19 mouse cellular contexts compared by ENCODE assay signal in genomic region chr2:168776238-168776637, GRCm38 (mm10). TPM values are rescaled to one million over a fixed set of nuclear protein-coding genes. Genes with fewer than 3 reads are reported as not detected.
DNase-seq lines count a peak whose midpoint lies in the region; ATAC-seq and TF ChIP-seq lines count a peak whose summit lies in the region.
"Had no signal": no experiment of that assay in that cellular context is flagged by ENCODE, and none has a peak within 500 bp of the region (broad histone marks: within the 10 kb centered on the region; RNA-seq: fewer than 3 reads in every experiment).

No protein-coding gene starts in this region.

- peaks cover 8 to 12% of the 10 kb centered on the region in 2 experiments; a peak in 3 of 4 replicates for H3K4me1 ChIP-seq in ES-E14 (ENCODE audit: control insufficient read depth in 2 of 2, insufficient read depth in 2 of 2, low read length in 2 of 2, poor library complexity in 1 of 2)
- no peaks in the 10 kb centered on the region for H3K4me1 ChIP-seq in liver, embryonic 12.5 days
- no peaks in the 10 kb centered on the region for H3K4me1 ChIP-seq in liver, embryonic 16.5 days (ENCODE audit: control insufficient read depth, low read depth, low read length)

- no peak overlapping the region for H3K4me3 ChIP-seq in ES-E14 (ENCODE audit: insufficient read depth in 1 of 2, low read depth in 1 of 2, low read length in 2 of 2, poor library complexity in 1 of 2, severe bottlenecking in 1 of 2)
- H3K4me3 ChIP-seq in liver, embryonic 12.5 days = no peak overlapping the region
- H3K4me3 ChIP-seq in liver, embryonic 16.5 days (ENCODE audit: low read depth, low read length) = no peak overlapping the region
- H3K4me3 ChIP-seq: embryonic facial prominence, embryonic 10.5 days; forebrain, embryonic 15.5 days; heart, embryonic 10.5 days had no signal

- 44% methylated on average over 3 of the region's 3 CpGs for WGBS in liver, embryonic 12.5 days (ENCODE audit: insufficient replicate concordance)
- 35% methylated on average over 3 of the region's 3 CpGs for WGBS in liver, embryonic 16.5 days (ENCODE audit: insufficient replicate concordance)

- peak; percentile 2 for DNase-seq in 416B (ENCODE audit: low read depth)
- DNase-seq in ES-E14 (ENCODE audit: low read depth, low spot score) = no peak
- no peak for DNase-seq in kidney, postnatal 36 days
- DNase-seq in cerebellum, adult 9-11 months = no peak
- DNase-seq in spleen, postnatal 10 days (ENCODE audit: low spot score in 2 of 2) = no peak
- DNase-seq: adrenal gland, postnatal 10 days; cerebellum, adult 11-12 months; cerebellum, adult 9-10 months; gastrocnemius, postnatal 36 days; heart, adult 18-20 months; heart, postnatal 10 days had no signal

- no peak overlapping the region for H3K4me2 ChIP-seq in liver, embryonic 12.5 days
- H3K4me2 ChIP-seq in liver, embryonic 16.5 days (ENCODE audit: low read depth, low read length) = no peak overlapping the region
- H3K4me2 ChIP-seq: forebrain, embryonic 15.5 days; hindbrain, embryonic 14.5 days had no signal

- ATAC-seq in liver, embryonic 12.5 days = 0 out of 2 replicates have a peak, but pooled peaks have one; percentile 33
- peak; percentile 83 for ATAC-seq in liver, embryonic 16.5 days (ENCODE audit: low read depth)
- ATAC-seq: forebrain, embryonic 15.5 days had no signal

- H3K9me3 ChIP-seq in ES-E14 (ENCODE audit: control insufficient read depth, insufficient read depth, low read depth, low read length) = no peaks in the 10 kb centered on the region
- no peaks in the 10 kb centered on the region for H3K9me3 ChIP-seq in liver, embryonic 12.5 days (replicated peaks)
- H3K9me3 ChIP-seq in liver, embryonic 16.5 days (replicated peaks; ENCODE audit: control insufficient read depth, low read length) = no peaks in the 10 kb centered on the region
- H3K9me3 ChIP-seq: embryonic facial prominence, embryonic 10.5 days; forebrain, embryonic 15.5 days; heart, embryonic 10.5 days had no signal

- no peaks in the 10 kb centered on the region for H3K36me3 ChIP-seq in ES-E14 (ENCODE audit: control insufficient read depth, insufficient read depth, low read length, poor library complexity, severe bottlenecking)
- no peaks in the 10 kb centered on the region for H3K36me3 ChIP-seq in liver, embryonic 12.5 days
- no peaks in the 10 kb centered on the region for H3K36me3 ChIP-seq in liver, embryonic 16.5 days (ENCODE audit: control insufficient read depth, insufficient read depth)
- H3K36me3 ChIP-seq: embryonic facial prominence, embryonic 10.5 days; forebrain, embryonic 15.5 days; heart, embryonic 10.5 days had no signal

- H3K27ac ChIP-seq in ES-E14 (ENCODE audit: insufficient read depth, low read depth, low read length, poor library complexity, severe bottlenecking) = peak overlapping the region; percentile 41
- H3K27ac ChIP-seq in liver, embryonic 12.5 days = peak overlapping the region; percentile 59
- peak overlapping the region; percentile 81 for H3K27ac ChIP-seq in liver, embryonic 16.5 days (ENCODE audit: low read length)
- H3K27ac ChIP-seq: forebrain, embryonic 15.5 days; heart, embryonic 10.5 days; hindbrain, embryonic 14.5 days had no signal

- no peaks in the 10 kb centered on the region for H3K27me3 ChIP-seq in liver, embryonic 12.5 days (replicated peaks)
- H3K27me3 ChIP-seq in liver, embryonic 16.5 days (ENCODE audit: control insufficient read depth, insufficient read depth, low read depth, low read length) = no peaks in the 10 kb centered on the region
- H3K27me3 ChIP-seq: forebrain, embryonic 15.5 days had no signal

- H3K9ac ChIP-seq in ES-E14 (ENCODE audit: insufficient read depth, low read depth, low read length, poor library complexity, severe bottlenecking) = no peak overlapping the region
- no peak overlapping the region for H3K9ac ChIP-seq in liver, embryonic 12.5 days
- H3K9ac ChIP-seq in liver, embryonic 16.5 days (ENCODE audit: low read depth, low read length) = no peak overlapping the region
- H3K9ac ChIP-seq: forebrain, embryonic 15.5 days; hindbrain, embryonic 14.5 days had no signal

- in situ Hi-C loops in ES-E14 (cut with MboI; ENCODE audit: low sequenced_read_pairs in 2 of 2, unreplicated experiment in 2 of 2) = no loop called here

TF ChIP-seq in ES-E14, 5 proteins besides CTCF, POLR2A, EP300 and RAD21:
- TF ChIP-seq CHD2 (IDR thresholded peaks at IDR 0.05; ENCODE audit: low read depth, low read length) (no peak), MAFK (IDR thresholded peaks at IDR 0.05; ENCODE audit: insufficient read depth, low read depth, low read length) (no peak), HCFC1 (IDR thresholded peaks at IDR 0.05; ENCODE audit: borderline replicate concordance, insufficient read depth, low read length) (no peak)
TF ChIP-seq in ES-E14: peak in this region for 0.

RNA-seq across cellular contexts. Expression of gene Sall4, which starts 8.5 kb away (rescaled TPM):
- 119 and 143 TPM in 2 replicates for total RNA-seq in ES-E14 (2012; rRNA removed)
- polyA plus RNA-seq in liver, embryonic 12.5 days (2016; fragmentation: Nextera tagmentation; extraction: Ambion mirVana) = 8.5 and 9.3 TPM in 2 replicates
- polyA plus RNA-seq in liver, embryonic 16.5 days (2015; fragmentation: Nextera tagmentation; extraction: Ambion mirVana) = 3.4 and 3.7 TPM in 2 replicates
- total RNA-seq: hematopoietic stem cell, adult 5-6 weeks; MEL had no signal

RNA-seq across cellular contexts. Expression of gene Atp9a, which starts 34.0 kb away (rescaled TPM):
- 41.5 and 84.5 TPM in 2 replicates for total RNA-seq in ES-E14 (2012; rRNA removed)
- polyA plus RNA-seq in liver, embryonic 12.5 days (2016; fragmentation: Nextera tagmentation; extraction: Ambion mirVana) = 3.7 and 4.3 TPM in 2 replicates
- 2.7 and 4.0 TPM in 2 replicates for polyA plus RNA-seq in liver, embryonic 16.5 days (2015; fragmentation: Nextera tagmentation; extraction: Ambion mirVana)
- total RNA-seq: MEL had no signal
